Mouse (Mus musculus) layer of hippocampus, adult 9-10 months (tissue): ENCODE results near the gene Itpr1.

ENCODE experiments used
- DNase-seq: peaks from one replicate; pipeline ENCODE4 v3.0.0; 2022; ENCODE audit warnings: low spot score

Itpr1 gene

DNA sequence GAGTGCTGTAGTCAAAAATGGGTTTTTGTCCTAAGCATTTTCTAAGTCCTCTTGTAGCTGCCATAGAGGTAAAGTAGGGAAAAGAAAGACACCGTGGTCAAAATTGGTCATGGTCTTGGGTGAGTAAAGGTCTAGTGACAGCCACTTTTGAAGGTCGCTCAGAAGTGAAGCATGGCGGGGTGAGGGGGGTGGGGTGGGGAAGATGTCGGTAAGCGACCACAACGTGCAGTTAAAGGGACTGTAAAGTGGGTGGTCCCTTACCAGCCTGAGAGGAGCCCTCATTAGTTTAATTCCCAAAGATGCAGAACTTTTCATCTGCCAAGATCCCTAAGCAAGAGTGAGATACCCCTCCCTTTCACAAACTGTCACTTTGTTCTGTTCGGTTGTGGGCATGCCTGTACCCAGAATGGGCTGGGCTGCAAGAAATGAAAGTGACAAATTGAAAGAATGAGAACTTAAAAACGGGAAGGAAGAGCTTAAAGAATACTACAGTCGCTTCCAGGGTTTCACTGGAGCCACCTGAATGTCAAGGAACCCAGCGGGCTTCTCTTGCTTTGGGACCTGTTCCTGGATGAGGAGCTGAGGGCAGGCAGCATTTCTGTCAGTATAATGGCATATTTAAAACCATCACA, 1.5 kb downstream of the Itpr1 start:
- DNase-seq: no peak

DNA sequence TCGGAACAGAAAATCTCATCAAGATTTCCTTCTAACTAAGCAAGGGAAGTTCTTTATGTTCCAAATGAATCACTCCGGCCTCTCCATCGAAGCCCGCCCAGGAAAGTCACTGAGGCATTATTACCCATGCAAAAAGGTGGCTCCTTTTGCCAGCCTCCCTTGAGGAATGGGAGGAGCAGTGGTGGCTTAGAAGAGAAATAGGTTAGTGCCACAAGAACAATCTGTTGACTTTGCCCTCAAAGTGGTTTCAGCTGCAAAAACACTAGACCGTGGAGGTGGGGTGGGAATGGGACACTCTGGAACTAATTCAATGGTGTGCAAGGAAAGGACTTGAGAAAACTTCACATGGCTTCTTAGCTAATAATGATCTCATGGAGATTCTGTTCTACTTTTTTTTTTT, 3.2 kb downstream of the Itpr1 start:
- DNase-seq: no peak

DNA sequence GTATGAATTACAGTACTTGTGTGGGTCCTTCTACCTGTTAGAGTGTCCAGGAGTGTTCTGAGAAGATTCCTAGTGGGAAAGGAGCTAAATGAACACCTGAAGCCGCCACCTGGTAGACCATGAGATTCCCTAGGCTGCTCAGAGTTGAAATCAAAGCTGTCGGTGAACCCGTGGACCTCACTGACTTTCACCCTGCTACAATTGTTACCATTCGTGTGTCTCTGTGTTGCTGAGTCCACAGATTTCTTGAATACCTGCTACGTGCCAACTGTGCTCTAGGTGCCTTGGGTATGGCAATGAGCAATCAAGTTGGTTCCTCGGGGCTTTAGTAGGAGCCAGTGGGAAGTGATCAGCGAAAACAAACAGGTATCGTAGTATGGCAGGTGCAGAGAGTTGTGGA, 3.9 kb downstream of the Itpr1 start:
- no peak for DNase-seq

DNA sequence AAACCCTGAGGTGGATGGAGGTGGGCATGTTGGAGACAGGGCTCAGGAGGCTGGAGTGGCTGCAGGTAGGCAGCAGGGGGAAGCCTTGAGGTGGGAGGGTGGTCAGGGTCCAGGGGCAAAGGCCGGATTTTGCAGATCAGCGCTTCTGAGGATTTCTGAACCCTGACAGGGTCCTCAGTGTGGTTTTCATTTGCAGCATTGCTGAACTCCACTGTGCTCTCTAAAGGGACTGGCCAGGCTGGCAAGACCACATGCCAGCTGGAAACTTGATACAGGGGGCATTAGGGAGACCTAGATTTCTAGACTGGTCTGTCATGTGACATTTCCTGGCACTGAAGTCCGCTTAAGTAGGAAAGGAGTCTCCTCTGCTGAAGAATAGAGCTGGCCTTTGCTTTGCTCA, 5.1 kb downstream of the Itpr1 start:
- DNase-seq: no peak

DNA sequence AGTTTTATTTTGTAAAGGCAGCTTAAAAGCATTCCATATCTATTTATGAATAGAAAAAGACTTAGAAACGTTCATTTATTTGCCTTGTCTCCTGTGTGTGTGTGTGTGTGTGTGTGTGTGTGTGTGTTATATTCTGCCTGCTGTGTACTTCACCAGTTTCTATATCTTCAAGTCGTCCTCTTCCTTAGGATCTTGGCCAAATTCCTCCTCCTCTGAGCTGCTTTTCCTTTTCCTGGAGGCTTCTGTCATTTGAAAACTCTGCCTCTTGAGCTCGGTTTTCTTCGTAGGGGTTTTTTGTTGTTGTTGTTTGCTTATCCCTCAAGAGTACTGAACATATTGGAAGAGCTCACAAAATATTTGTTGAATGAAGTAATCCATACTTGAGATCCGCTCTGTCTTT, 9.5 kb downstream of the Itpr1 start:
- DNase-seq: no peak

DNA sequence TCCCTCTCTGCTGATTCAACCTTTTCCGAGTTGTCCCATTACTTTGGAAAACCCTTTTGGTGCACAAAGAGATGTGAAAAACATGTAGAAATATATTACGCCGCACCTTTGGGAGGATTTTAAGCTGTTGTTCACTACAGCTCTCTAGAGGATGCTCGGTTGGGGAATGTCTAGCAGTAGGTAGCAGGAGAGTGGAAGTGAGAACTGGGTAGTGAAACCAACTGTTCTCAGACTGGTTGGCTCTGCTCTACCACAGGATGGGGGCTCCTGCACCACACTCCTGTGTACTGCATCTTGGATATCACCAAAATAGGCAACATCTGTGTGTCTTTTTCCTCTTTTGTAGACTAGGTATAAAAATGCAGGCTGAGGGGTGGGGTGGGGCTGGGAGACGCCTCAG, 10.0 kb downstream of the Itpr1 start:
- no peak for DNase-seq

DNA sequence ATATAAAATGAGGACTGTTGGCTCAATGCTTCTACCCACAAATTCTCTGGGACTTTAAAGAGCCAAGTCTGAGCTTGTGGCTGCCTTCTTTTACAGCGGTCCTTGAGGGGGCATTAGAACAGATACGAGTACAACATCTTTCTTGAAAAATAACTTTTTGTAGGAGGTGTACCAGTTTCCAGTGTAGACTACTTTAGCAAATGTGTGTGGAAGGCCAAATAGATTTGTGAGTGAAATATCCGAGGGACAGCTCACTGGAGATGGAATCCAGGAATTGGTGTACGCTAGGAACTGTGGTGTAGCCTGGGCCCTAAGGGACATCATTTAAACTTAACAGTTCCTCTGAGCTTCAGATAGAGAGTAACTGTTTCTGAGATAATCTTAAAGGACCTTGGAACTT, 11.5 kb downstream of the Itpr1 start:
- DNase-seq: no peak

DNA sequence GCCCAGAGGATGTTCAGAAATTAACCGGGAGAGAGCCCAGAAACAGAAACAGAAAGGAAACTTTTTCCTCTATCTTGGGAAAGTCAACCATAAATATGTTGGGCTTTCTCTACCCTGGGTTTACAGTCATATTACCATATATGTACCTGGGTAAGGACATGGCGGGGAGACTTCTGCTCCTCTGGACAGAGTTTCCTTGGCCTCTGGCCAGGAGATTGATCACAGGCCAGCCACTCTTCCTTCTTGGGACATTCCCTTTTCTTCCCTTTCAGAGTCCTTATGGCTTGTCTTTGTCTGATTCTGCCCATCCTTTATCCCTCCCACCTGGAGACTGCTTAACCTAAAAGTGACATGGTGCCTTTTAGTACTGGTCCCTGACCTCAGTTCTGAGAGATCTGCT, 12.1 kb downstream of the Itpr1 start:
- DNase-seq: no peak

DNA sequence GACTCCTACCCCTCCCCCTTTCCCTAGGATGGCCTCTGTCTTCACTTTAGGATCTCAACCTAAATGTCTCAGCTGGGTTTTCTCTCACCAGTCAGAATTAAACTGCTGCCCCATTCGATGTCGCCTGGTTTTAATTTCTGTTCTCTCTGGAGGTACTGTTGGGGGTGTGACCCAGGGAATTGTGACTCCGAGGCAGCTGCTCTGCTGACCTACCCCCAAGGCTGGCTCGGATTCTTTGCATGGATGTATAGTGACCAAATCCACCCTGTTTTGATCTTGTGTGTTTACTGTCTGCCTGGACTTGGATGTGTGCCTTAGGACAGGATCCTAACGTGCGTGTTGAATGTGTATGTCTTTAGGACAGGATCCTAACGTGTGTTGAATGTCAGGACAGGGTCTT, 13.3 kb downstream of the Itpr1 start:
- DNase-seq: no peak

DNA sequence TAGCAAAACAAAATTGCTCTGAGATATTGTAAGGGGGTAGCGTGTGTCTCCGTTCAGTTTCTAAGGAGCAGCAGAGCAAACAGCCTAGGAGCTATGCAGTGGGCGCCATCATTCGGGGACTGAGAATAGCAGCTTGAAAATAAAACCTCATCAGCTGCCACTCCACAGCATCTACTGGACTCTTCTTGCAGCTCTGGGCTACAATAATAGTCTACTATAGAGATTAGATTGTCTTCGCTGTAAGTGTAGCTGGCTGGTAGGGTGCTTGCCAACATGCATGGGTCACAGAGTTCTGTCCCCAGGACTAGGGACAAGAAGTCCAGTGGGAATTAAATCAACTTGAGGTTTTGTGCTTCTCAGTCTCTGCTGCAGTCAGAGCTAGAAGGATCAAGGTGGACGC, 14.6 kb downstream of the Itpr1 start:
- DNase-seq: no peak

DNA sequence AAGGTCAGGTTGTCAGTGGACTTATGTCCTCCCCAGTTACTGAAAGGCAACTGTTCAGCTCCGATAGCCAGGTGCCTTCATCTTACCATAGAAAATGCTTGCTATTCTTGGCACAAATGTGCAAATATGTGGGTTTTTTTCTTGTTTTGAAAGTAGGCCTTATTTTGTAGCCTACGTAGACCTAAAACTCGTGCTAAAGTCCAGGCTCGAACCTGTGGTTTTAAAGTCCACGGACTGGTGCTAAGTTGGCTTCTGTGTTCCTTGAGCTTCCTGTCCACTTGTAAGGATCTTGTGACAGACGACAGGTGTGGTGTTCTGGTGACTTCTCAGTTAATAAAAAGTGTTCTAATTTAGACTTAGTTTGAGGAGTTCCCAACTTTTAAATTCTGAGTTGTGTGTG, 15.2 kb downstream of the Itpr1 start:
- no peak for DNase-seq

DNA sequence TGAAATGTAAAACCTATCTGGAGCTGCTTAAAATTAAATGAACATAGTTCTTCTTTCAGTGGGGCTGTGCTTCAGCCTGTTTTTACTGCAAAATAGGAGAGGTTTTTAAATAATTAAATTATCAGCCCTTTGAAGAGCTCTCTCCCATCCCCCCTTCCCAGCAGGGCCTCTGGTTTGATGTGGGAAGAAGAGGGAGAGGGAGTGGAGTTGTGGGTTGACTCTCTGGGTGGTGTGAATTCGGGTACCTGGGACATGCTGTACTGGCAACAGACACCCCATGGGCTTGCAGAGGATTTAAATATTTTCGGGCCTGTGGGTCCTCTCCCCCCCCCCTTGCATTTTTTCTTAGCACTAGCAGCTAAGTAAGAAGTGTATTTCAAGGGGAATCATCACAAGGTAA, 15.7 kb downstream of the Itpr1 start:
- DNase-seq: no peak

DNA sequence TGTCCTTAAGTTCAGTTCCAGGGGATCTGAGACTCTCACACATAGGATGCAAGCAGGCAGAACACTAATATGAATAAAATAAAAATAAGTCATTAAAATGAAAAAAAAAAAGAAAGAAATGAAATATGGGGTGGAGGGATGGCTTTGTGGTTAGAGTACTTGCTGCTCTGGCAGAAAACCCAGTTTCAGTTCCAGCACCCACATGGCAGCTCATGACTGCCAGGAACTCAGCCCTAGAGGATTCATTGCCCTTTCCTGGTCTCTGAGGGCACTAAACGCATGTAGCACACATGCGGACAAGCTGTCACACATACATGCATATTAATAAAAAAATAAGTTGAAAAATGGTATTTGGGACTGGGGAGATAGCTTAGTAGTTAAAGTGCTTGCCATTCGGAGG, 17.7 kb downstream of the Itpr1 start:
- DNase-seq: no peak

DNA sequence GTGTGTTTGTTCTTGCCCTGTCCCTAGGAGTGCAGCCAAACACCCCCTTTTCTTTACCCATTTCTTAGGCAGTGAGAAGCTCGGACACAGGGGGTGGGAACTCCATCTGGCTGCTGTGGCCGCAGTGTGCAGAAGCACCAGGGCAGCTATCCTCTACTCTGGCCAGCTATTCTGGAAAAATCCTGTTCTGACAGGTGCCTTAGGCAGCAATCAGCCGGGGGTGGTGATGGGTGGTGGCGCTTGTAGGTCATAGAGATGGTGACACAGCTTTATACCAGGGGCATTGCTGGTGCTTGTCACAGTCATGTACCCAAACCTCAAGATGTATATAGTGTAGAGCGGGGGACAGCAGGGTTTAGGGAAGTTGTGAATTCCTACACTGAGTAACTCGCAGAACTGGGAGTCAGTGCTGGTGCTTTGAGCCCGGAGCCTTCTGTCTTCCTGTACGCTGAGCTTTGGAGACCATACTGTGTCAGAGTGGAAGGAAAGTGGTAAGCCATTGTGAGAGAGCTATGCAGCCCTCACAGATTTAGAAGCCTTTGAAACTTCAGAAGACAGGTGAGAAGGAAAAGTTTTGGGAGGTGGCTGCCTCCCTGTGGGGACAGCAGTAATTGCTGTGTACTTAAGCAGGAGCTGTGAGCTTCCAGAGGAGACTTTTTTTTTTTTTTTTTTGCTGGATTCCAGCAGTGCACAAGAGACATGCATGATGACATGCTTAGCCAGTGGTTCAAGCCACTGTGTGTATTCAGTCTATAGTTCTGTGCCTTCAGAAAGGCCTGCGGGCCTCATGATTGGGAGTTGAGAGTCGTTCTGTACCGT, 19.2 kb downstream of the Itpr1 start:
- no peak for DNase-seq

DNA sequence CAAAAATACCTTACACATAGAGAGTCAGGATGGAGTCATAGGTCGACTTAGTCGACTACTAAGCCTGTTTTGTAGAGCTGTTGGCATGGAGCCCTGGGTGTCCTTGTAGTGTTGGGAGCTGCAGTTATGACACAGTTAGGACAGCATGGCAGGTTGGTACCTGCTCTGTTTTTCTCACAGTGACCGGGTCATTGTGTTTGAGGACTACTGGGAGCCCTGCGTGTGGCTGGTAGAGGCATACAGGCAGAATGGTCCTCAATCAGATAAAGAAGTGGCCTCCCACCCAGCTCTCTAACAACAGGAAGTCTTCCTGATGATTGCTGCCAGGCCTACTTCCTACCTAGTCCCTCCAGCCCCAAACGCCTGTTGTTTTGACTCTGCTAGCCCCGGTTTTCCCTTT, 20.2 kb downstream of the Itpr1 start:
- no peak for DNase-seq

DNA sequence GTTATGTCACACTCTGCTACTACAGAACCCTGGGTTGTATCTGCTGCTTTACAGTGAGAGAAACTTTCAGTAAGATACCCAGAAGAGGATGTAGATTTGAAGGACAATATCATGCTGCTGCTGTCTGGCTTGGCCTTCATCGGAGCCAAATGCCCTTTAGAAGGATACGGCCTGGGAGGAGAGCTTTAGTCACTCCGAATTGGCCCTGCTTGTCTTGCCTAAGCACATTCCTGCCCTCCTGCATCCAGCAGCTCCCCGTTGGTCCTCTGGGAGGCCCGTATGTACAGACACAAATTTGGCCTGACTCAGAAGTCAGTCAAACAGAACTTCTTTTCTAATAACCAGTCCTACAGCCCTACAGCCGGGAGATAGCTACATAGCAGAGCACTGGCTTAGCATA, 21.6 kb downstream of the Itpr1 start:
- no peak for DNase-seq

DNA sequence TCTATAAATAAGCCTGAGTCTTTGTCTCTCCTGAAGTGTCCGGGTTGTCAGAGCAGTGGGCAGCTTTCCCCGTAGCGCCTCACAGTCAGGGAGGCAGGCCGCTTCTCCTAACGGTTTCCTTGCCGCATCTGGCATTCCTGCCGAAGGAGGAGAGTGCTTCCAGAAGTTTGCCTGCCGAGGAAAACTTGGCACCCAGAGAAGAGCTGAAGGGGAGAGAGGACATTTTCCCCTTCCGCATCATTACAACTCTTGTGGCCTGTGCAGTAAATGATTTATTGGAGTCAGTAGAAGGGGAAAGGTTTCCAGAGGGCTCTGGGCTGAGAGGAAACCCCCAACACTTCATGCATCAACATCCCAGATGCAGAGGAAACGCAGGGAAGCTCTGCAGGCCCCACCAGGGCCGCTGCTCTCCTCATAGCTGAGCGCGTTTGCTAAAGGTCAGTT, 22.8 kb downstream of the Itpr1 start:
- DNase-seq: no peak

DNA sequence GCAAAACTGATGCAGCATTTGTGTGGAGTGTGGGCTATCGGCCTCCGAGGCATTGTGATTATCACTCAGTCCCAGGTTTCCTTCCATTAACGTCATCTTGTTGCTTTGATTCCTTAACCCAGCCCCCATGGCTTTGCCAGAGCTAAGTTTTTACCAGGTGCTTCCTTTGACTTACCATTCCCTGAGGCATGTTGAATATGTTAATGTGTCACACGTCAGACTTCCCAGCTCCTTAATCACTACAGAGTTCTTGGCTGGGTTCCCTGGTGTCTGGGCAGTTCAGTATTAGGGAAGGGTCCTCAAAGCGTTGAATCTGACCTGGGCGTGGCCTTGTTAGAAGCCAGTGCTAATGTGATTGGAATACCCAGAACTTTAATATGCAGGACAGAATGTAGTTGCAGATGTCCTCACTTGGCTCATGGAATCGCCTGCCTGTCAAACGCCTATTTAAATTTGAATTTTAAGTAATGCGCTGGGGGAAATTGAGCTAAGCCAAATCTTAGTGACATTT, 23.6 kb downstream of the Itpr1 start:
- DNase-seq: no peak

DNA sequence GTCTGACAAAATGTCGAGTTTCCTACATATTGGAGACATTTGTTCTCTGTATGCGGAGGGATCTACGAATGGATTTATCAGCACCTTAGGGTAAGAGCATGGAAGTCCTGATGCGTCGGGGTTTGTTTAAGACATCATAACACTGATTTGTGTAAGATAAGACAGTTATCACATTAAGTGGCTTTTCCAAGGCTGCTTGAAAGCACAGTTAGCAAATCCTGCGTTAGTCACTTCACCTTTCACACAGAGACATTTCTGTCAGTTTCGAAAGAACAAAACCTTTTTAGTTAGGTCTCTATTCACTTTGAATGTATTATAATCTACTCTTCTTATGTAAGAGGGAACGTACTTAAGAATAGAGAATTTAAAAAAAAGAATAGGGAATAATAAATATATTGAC, 24.1 kb downstream of the Itpr1 start:
- DNase-seq: no peak

DNA sequence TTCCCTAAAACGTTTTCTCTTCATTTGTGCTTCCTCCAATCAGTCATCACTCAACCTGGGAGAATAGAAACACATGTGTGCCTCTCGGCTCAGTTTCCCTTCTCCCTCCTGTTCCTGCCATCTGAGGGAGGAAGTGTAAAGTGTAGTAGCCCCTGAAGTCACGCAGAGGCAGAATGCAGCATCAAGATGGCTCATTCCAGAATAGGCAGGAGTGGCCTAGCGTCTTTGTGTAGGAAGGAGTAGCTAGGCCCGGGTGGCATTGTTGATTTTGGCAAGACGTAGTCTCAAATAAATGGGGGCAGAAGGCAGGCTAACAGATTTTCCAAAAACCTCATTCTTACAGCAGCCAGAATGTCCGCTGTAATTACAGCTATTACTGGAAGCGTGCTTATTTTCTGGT, 24.7 kb downstream of the Itpr1 start:
- DNase-seq: no peak

DNA sequence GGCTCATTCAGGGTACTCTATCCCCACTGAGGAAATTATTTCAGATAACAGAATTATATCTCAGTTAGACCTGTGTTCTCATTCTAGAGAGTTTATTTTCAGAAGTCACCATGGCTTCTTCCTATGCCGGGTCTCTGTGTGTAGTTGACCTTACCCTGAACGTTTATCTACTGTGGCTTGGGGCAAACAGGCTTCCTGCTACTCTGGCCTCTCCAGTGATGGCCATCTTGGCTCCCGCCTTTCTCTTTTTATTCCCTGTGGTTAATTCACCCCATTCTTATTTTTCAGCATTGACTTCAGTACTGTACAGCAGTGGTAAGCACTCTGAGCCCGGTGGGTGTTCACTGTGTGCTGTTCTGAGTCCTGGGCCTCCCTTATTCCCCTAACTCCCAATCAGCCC, 25.1 kb downstream of the Itpr1 start:
- no peak for DNase-seq

DNA sequence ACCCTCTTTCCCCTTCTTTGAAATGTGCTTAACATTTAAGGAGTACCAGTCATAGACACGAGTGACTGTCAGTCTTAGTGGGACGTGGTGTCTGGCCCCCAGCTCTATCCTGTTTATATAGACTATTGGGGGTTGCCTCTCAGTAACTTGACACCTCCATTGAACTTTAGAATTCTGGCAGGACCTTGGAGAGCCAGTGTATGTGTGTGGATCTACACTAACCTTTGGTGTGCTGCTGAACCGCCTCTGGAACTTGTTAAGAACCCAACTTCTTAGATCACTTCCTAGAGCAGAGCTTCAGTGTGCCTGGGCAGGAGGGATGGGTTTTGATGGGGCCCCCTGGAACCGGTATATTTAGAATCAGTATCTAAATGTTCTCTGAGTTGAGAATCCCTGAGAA, 26.2 kb downstream of the Itpr1 start:
- DNase-seq: no peak

DNA sequence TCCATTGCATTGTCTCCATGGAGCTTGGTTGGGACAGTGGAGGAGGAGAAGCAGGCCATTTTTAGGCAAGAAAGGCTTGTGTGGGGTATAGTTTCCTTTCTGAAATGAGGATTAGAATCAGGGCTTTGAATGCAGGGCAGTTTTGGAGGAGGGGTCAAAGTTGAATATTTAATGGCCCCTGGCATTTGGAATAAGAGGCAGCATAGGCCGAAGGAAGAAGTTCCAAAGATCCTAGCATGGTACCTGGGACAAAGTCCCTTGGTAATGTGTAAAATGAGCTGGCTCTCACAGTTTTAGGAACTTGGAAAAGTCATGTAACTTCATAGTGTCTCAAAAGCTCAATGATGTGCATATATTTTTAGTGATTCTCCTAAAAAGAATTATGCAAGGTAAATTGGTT, 27.1 kb downstream of the Itpr1 start:
- no peak for DNase-seq

DNA sequence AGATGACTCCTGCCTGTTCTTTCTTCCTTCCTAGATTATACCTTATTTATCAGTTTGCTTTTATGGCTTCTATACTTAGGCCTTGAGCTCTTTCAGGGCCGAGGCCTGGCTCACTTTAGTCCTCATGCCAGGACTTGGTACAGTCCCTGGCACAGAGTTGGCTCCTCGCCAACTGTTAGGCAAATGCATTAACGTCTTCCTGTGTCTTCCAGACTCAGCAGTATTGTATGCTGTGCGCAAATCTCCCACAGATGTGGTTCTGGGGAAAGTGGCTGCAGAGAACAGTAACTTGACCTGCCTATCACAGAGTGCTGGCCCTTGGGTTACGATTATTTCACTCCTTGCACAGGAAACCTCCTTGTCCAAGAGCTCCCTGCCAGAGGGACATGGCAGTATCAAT, 27.9 kb downstream of the Itpr1 start:
- no peak for DNase-seq
